Mouse (Mus musculus): ENCODE data around the gene Spem2. TPM values are rescaled to one million over a fixed set of nuclear protein-coding genes. Genes with fewer than 3 reads are reported as not detected.
A peak's percentile ranks its signal among the peaks of the same experiment; 100 is the strongest.

Gene Spem2
- total and polyA plus RNA-seq, 3 experiments: not detected

- H3K27ac ChIP-seq (ENCODE audit: insufficient read depth, low read depth): peak overlapping the region; percentile 8; the same call in 1 of the 2 replicates
- H3K27me3 ChIP-seq (replicated peaks): peaks cover 41% of the 10 kb centered on the region
- DNase-seq (ENCODE audit: extremely low read depth): peak; percentile 78
- H3K4me3 ChIP-seq (replicated peaks in 1 of 3; ENCODE audit: low read depth in 2 of 3, low read length in 2 of 3, poor library complexity in 1 of 3): peak overlapping the region; percentile 41 to 64 (median 49)
- H3K36me3 ChIP-seq (replicated peaks in 1 of 2; ENCODE audit: control insufficient read depth in 1 of 2, insufficient read depth in 1 of 2, low read length in 1 of 2): no peaks in the 10 kb centered on the region
- in situ Hi-C loops (cut with MboI; ENCODE audit: low pct_ligation_motif_present, low pct_unique_long_range_greater_than_20kb, low sequenced_read_pairs): loop anchor here (5.0 kb wide), 1 partner anchor 77 kb away; the partner anchor contains the start of gene Tmem95
- no peak overlapping the region for H3K4me2 ChIP-seq (ENCODE audit: insufficient read depth, low read depth, poor library complexity, severe bottlenecking)
- peaks cover 12 to 65% of the 10 kb centered on the region in 2 experiments for H3K4me1 ChIP-seq (ENCODE audit: control insufficient read depth in 1 of 2, insufficient read depth in 2 of 2)
- dilution Hi-C loops (cut with MboI; ENCODE audit: extremely low pct_ligation_motif_present, extremely low pct_unique_long_range_greater_than_20kb, low sequenced_read_pairs): no loop called here
- no peaks in the 10 kb centered on the region for H3K79me2 ChIP-seq (replicated peaks; ENCODE audit: control insufficient read depth, extremely low read depth, insufficient read depth, poor library complexity, severe bottlenecking)
- no peak for TF ChIP-seq ZKSCAN1 (IDR thresholded peaks at IDR 0.05; ENCODE audit: borderline replicate concordance, low read depth, low read length)
- no peak for TF ChIP-seq MYC (IDR thresholded peaks at IDR 0.05; ENCODE audit: low read depth, low read length)
- no peak for TF ChIP-seq SIN3A (IDR thresholded peaks at IDR 0.05; ENCODE audit: low read length)
- TF ChIP-seq BHLHE40 (IDR thresholded peaks at IDR 0.05; ENCODE audit: low read depth, low read length): peak; percentile 44; the same call in 1 of the 2 replicates
- TF ChIP-seq MEF2A (IDR thresholded peaks at IDR 0.05; ENCODE audit: borderline replicate concordance, low read depth, low read length): no peak
- TF ChIP-seq MAX (IDR thresholded peaks at IDR 0.05; ENCODE audit: low read length): peak; percentile 42; the same call in 1 of the 2 replicates
- peak; percentile 40 for TF ChIP-seq ETS1 (conservative IDR thresholded peaks at IDR 0.05; ENCODE audit: low read depth, low read length)
- TF ChIP-seq TBP (conservative IDR thresholded peaks at IDR 0.05; ENCODE audit: low read depth, low read length): no peak
- TF ChIP-seq TCF12 (IDR thresholded peaks at IDR 0.05; ENCODE audit: low read depth, low read length): peak; percentile 51; the same call in 1 of the 2 replicates
- no peak for TF ChIP-seq SMC3 (IDR thresholded peaks at IDR 0.05; ENCODE audit: low read depth, low read length)
- TF ChIP-seq NRF1 (IDR thresholded peaks at IDR 0.05; ENCODE audit: low read depth, low read length): no peak
- no peak for TF ChIP-seq MAZ (IDR thresholded peaks at IDR 0.05; ENCODE audit: low read depth, low read length)
- no peak for TF ChIP-seq JUND (conservative IDR thresholded peaks at IDR 0.05; ENCODE audit: low read depth, low read length)
- no peak for TF ChIP-seq USF2 (conservative IDR thresholded peaks at IDR 0.05; ENCODE audit: low read depth, low read length)
- TF ChIP-seq POLR2AphosphoS2 (IDR thresholded peaks at IDR 0.05; ENCODE audit: low read depth, low read length): no peak
- peak; percentile 93 for TF ChIP-seq MAFK (IDR thresholded peaks at IDR 0.05; ENCODE audit: insufficient replicate concordance, low read length)
- TF ChIP-seq USF1 (IDR thresholded peaks at IDR 0.05; ENCODE audit: low read depth, low read length): no peak
- peaks cover 19% of the 10 kb centered on the region for H3K9me3 ChIP-seq (replicated peaks; ENCODE audit: low read length)
- no peak overlapping the region for H3K9ac ChIP-seq (ENCODE audit: insufficient read depth, low read depth)
These were observed 18.2 kb downstream of the Spem2 start for GRCm38 (mm10) chr11:69800138-69800391.

DNA sequence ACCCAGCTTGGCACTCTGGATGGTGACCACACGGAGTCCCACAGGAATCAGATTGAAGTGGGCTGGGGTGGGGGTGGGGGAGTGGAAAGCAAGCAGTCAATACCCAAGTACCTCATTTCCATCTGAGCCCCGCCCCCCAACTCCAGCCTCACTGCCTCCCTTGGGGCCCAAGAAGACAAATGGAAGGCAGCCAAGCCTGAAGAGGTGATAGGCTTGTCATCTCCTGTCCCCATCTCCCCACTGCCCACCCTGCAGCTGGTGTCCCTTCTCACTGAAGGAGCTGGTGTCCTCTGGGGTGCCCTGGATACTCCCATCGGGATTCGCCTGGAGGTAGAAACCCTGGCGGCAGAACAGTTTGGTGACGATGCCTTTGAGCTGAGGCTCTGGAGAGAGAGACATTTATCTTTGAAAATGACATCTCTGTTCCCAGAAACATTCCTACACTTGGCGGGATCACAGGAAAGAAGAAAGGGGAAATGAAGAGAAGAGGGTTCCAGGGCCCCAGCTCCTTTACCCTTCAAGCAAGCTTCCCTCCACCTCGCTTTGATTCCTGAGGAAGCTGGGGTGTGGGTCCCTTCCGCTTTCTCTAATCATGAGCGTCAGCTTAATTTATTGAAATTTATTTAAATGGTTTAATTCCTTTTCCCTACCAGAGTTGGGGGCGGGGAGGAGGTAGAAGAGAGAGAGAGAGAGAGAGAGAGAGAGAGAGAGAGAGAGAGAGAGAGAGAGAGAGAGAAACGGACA is 18.7 kb downstream of the Spem2 start:
- no peaks in the 10 kb centered on the region for H3K36me3 ChIP-seq (replicated peaks in 1 of 2; ENCODE audit: control insufficient read depth in 1 of 2, insufficient read depth in 1 of 2, low read length in 1 of 2)
- H3K9ac ChIP-seq (ENCODE audit: insufficient read depth, low read depth): peak overlapping the region; percentile 11; the same call in 1 of the 2 replicates
- dilution Hi-C loops (cut with MboI; ENCODE audit: extremely low pct_ligation_motif_present, extremely low pct_unique_long_range_greater_than_20kb, low sequenced_read_pairs): no loop called here
- H3K4me2 ChIP-seq (ENCODE audit: insufficient read depth, low read depth, poor library complexity, severe bottlenecking): peak overlapping the region; percentile 14; the same call in 1 of the 2 replicates
- peak; percentile 96 for DNase-seq (ENCODE audit: extremely low read depth)
- in situ Hi-C loops (cut with MboI; ENCODE audit: low pct_ligation_motif_present, low pct_unique_long_range_greater_than_20kb, low sequenced_read_pairs): loop anchor here (5.0 kb wide), 1 partner anchor 78 kb away; the partner anchor contains the start of gene Tmem95
- peaks cover 12 to 68% of the 10 kb centered on the region in 2 experiments for H3K4me1 ChIP-seq (ENCODE audit: control insufficient read depth in 1 of 2, insufficient read depth in 2 of 2)
- H3K27me3 ChIP-seq (replicated peaks): peaks cover 36% of the 10 kb centered on the region
- peaks cover 19% of the 10 kb centered on the region for H3K9me3 ChIP-seq (replicated peaks; ENCODE audit: low read length)
- peak overlapping the region; percentile 52 for H3K27ac ChIP-seq (ENCODE audit: insufficient read depth, low read depth)
- H3K4me3 ChIP-seq (replicated peaks in 1 of 3; ENCODE audit: low read depth in 2 of 3, low read length in 2 of 3, poor library complexity in 1 of 3): peak overlapping the region; percentile 4 to 64 (median 49)
- H3K79me2 ChIP-seq (replicated peaks; ENCODE audit: control insufficient read depth, extremely low read depth, insufficient read depth, poor library complexity, severe bottlenecking): no peaks in the 10 kb centered on the region
- no peak for TF ChIP-seq USF1 (IDR thresholded peaks at IDR 0.05; ENCODE audit: low read depth, low read length)
- TF ChIP-seq EP300 (IDR thresholded peaks at IDR 0.05; ENCODE audit: low read length): no peak; the same call in none of the 2 replicates
- no peak for TF ChIP-seq ELF1 (IDR thresholded peaks at IDR 0.05; ENCODE audit: low read depth, low read length)
- no peak; the same call in none of the 2 replicates for TF ChIP-seq POLR2A (IDR thresholded peaks at IDR 0.05; ENCODE audit: low read depth, low read length)
- TF ChIP-seq HCFC1 (IDR thresholded peaks at IDR 0.05; ENCODE audit: low read depth, low read length): no peak
- peak; percentile 19; the same call in 1 of the 2 replicates for TF ChIP-seq MEF2A (IDR thresholded peaks at IDR 0.05; ENCODE audit: borderline replicate concordance, low read depth, low read length)
- no peak for TF ChIP-seq PAX5 (IDR thresholded peaks at IDR 0.05; ENCODE audit: low read length)
- no peak for TF ChIP-seq E2F4 (IDR thresholded peaks at IDR 0.05; ENCODE audit: insufficient replicate concordance, low read depth, low read length)
- TF ChIP-seq JUN (IDR thresholded peaks at IDR 0.05; ENCODE audit: insufficient read depth, low read depth, low read length): no peak
- TF ChIP-seq USF2 (conservative IDR thresholded peaks at IDR 0.05; ENCODE audit: low read depth, low read length): no peak
- no peak for TF ChIP-seq ZC3H11A (IDR thresholded peaks at IDR 0.05; ENCODE audit: low read depth, low read length)
- no peak for TF ChIP-seq GABPA (IDR thresholded peaks at IDR 0.05; ENCODE audit: insufficient replicate concordance, low read depth, low read length)
- TF ChIP-seq CHD2 (IDR thresholded peaks at IDR 0.05; ENCODE audit: low read length): peak; percentile 68
- TF ChIP-seq NELFE (IDR thresholded peaks at IDR 0.05; ENCODE audit: low read depth, low read length): peak; percentile 15; the same call in 1 of the 2 replicates
- TF ChIP-seq ZNF384 (IDR thresholded peaks at IDR 0.05; ENCODE audit: low read depth, low read length): no peak
- no peak for TF ChIP-seq NRF1 (IDR thresholded peaks at IDR 0.05; ENCODE audit: low read depth, low read length)
- TF ChIP-seq SIN3A (IDR thresholded peaks at IDR 0.05; ENCODE audit: low read length): peak; percentile 12; the same call in 1 of the 2 replicates
- no peak for TF ChIP-seq JUND (conservative IDR thresholded peaks at IDR 0.05; ENCODE audit: low read depth, low read length)
- TF ChIP-seq TBP (conservative IDR thresholded peaks at IDR 0.05; ENCODE audit: low read depth, low read length): peak; percentile 84
- TF ChIP-seq UBTF (IDR thresholded peaks at IDR 0.05; ENCODE audit: low read depth, low read length): no peak

Data from CH12.LX (cell line).